Mouse (Mus musculus) kidney, adult 2 months (tissue): ENCODE measurements around the gene Ten1.

Source experiments
- CTCF ChIP-seq: fragments of 200-500 bp; conservative IDR thresholded peaks from 2 replicates; pipeline ENCODE4 v1.5.1; 2011; ENCODE audit warnings: low read depth, mild to moderate bottlenecking, control low read depth, low read length, moderate library complexity, mixed read lengths; ENCODE audit not compliant: insufficient read depth, insufficient read length
- POLR2A ChIP-seq: fragments of 200-500 bp; IDR thresholded peaks from one replicate; pipeline ENCODE4 v1.6.1; 2011; ENCODE audit warnings: low read depth, low read length, control low read depth

DNA sequence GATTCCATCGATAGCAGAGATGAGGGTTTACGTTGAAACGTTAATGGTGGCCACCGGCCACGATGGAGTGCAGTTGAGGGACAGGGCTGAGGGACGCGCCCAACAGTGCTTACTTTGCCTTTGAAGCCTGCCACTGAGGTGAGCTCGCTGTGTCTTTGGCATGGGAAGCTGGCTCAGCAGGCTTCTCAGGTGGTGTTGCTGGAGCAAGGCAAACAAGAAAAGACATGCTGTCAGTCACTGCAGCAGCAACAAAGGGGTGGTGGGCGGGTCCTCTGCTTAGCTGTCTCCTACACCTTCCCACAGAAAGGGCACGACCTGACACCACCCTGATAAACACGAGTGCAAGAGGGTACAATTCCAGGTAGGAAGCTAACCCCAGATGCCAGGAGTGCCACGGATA, 37.3 kb upstream of the Ten1 start:
- no peak for TF ChIP-seq CTCF
- no peak for TF ChIP-seq POLR2A
